Mouse (Mus musculus): ENCODE results near the gene Glrx2. TPM values are rescaled to one million over a fixed set of nuclear protein-coding genes. Genes with fewer than 3 reads are reported as not detected.
A peak's percentile ranks its signal among the peaks of the same experiment; 100 is the strongest.
"Not testable (repeated sequence)": the region's sequence is repeated elsewhere in the genome, so short reads cannot be mapped to it uniquely, and the experiment has no call there.

Glrx2 gene
- polyA plus RNA-seq (2014; fragmentation: Nextera tagmentation; extraction: Ambion mirVana): 119 and 131 TPM in 2 replicates

GRCm38 (mm10) chr1:143716038-143716437 lies at the start of gene Glrx2:
Glrx2 (plus strand) TSS chr1:143716338.
- H3K4me3 ChIP-seq (ENCODE audit: low read depth, low read length); DNase-seq (ENCODE audit: low spot score); H3K36me3 ChIP-seq (ENCODE audit: control insufficient read depth, insufficient read depth, low read length); H3K9me3 ChIP-seq (replicated peaks; ENCODE audit: control insufficient read depth, low read length); H3K9ac ChIP-seq (ENCODE audit: low read length); H3K27me3 ChIP-seq (replicated peaks; ENCODE audit: control insufficient read depth, insufficient read depth, low read length); ATAC-seq; H3K4me2 ChIP-seq (ENCODE audit: low read length); H3K27ac ChIP-seq (ENCODE audit: low read depth, low read length); H3K4me1 ChIP-seq (ENCODE audit: control insufficient read depth, insufficient read depth, low read length): not testable (repeated sequence)
- WGBS: no CpG with 5 or more reads among the region's 2 CpGs

GRCm38 (mm10) chr1:143675734-143676361 lies 40.3 kb upstream of the Glrx2 start:
- Histone ChIP-seq H3K27me3 (replicated peaks; ENCODE audit: control insufficient read depth, insufficient read depth, low read length) (no peaks in the 10 kb centered on the region), H3K4me3 (ENCODE audit: low read depth, low read length) (no peak overlapping the region), H3K9ac (ENCODE audit: low read length) (no peak overlapping the region), H3K4me1 (ENCODE audit: control insufficient read depth, insufficient read depth, low read length) (no peaks in the 10 kb centered on the region), H3K4me2 (ENCODE audit: low read length) (no peak overlapping the region), H3K27ac (ENCODE audit: low read depth, low read length) (no peak overlapping the region), H3K36me3 (ENCODE audit: control insufficient read depth, insufficient read depth, low read length) (peaks cover 32% of the 10 kb centered on the region), H3K9me3 (replicated peaks; ENCODE audit: control insufficient read depth, low read length) (no peaks in the 10 kb centered on the region)
- ATAC-seq (peak; percentile 52; the same call in 1 of the 2 replicates), DNase-seq (ENCODE audit: low spot score) (peak; percentile 61)
- 88% methylated on average over 4 of the region's 4 CpGs for WGBS

- no peak for DNase-seq (ENCODE audit: low spot score)
- Histone ChIP-seq H3K27ac (ENCODE audit: low read depth, low read length) (no peak overlapping the region), H3K9me3 (replicated peaks; ENCODE audit: control insufficient read depth, low read length) (no peaks in the 10 kb centered on the region), H3K9ac (ENCODE audit: low read length) (no peak overlapping the region), H3K27me3 (replicated peaks; ENCODE audit: control insufficient read depth, insufficient read depth, low read length) (no peaks in the 10 kb centered on the region), H3K36me3 (ENCODE audit: control insufficient read depth, insufficient read depth, low read length) (peaks cover 38% of the 10 kb centered on the region), H3K4me3 (ENCODE audit: low read depth, low read length) (no peak overlapping the region), H3K4me2 (ENCODE audit: low read length) (no peak overlapping the region), H3K4me1 (ENCODE audit: control insufficient read depth, insufficient read depth, low read length) (no peaks in the 10 kb centered on the region)
- ATAC-seq: no peak
- 95% methylated on average over 5 of the region's 5 CpGs for WGBS
Measured at GRCm38 (mm10) chr1:143681108-143681507, 35.0 kb upstream of the Glrx2 start.

GRCm38 (mm10) chr1:143684849-143685248 lies 31.3 kb upstream of the Glrx2 start:
- no peaks in the 10 kb centered on the region for H3K27me3 ChIP-seq (replicated peaks; ENCODE audit: control insufficient read depth, insufficient read depth, low read length)
- 83% methylated on average over 3 of the region's 3 CpGs for WGBS
- peaks cover 45% of the 10 kb centered on the region for H3K36me3 ChIP-seq (ENCODE audit: control insufficient read depth, insufficient read depth, low read length)
- H3K9ac ChIP-seq (ENCODE audit: low read length): no peak overlapping the region
- no peak overlapping the region for H3K4me2 ChIP-seq (ENCODE audit: low read length)
- no peak for DNase-seq (ENCODE audit: low spot score)
- no peaks in the 10 kb centered on the region for H3K4me1 ChIP-seq (ENCODE audit: control insufficient read depth, insufficient read depth, low read length)
- no peak for ATAC-seq
- no peak overlapping the region for H3K4me3 ChIP-seq (ENCODE audit: low read depth, low read length)
- H3K27ac ChIP-seq (ENCODE audit: low read depth, low read length): no peak overlapping the region
- H3K9me3 ChIP-seq (replicated peaks; ENCODE audit: control insufficient read depth, low read length): no peaks in the 10 kb centered on the region

GRCm38 (mm10) chr1:143701736-143702135 lies 14.4 kb upstream of the Glrx2 start:
- no peaks in the 10 kb centered on the region for H3K27me3 ChIP-seq (replicated peaks; ENCODE audit: control insufficient read depth, insufficient read depth, low read length)

GRCm38 (mm10) chr1:143702141-143702740 lies 13.9 kb upstream of the Glrx2 start:
- 0 out of 2 replicates have a peak, but pooled peaks cover 5% of the 10 kb centered on the region for H3K36me3 ChIP-seq (ENCODE audit: control insufficient read depth, insufficient read depth, low read length)
- no peaks in the 10 kb centered on the region for H3K9me3 ChIP-seq (replicated peaks; ENCODE audit: control insufficient read depth, low read length)
- H3K27me3 ChIP-seq (replicated peaks; ENCODE audit: control insufficient read depth, insufficient read depth, low read length): no peaks in the 10 kb centered on the region
- peak overlapping the region; percentile 74 for H3K4me2 ChIP-seq (ENCODE audit: low read length)
- DNase-seq (ENCODE audit: low spot score) (no peak), ATAC-seq (peak; percentile 72)
- H3K27ac ChIP-seq (ENCODE audit: low read depth, low read length): peak overlapping the region; percentile 91
- under 1% methylated on average over 44 of the region's 48 CpGs for WGBS
- H3K9ac ChIP-seq (ENCODE audit: low read length): peak overlapping the region; percentile 89
- H3K4me3 ChIP-seq (ENCODE audit: low read depth, low read length): peak overlapping the region; percentile 86
- peaks cover 12% of the 10 kb centered on the region for H3K4me1 ChIP-seq (ENCODE audit: control insufficient read depth, insufficient read depth, low read length)

More at GRCm38 (mm10) chr1:143701736-143702135, 14.4 kb upstream of the Glrx2 start:
- Histone ChIP-seq H3K4me3 (ENCODE audit: low read depth, low read length) (peak overlapping the region; percentile 86), H3K9ac (ENCODE audit: low read length) (peak overlapping the region; percentile 89), H3K4me1 (ENCODE audit: control insufficient read depth, insufficient read depth, low read length) (peaks cover 12% of the 10 kb centered on the region), H3K9me3 (replicated peaks; ENCODE audit: control insufficient read depth, low read length) (no peaks in the 10 kb centered on the region), H3K27ac (ENCODE audit: low read depth, low read length) (0 out of 2 replicates have a peak overlapping the region, but pooled peaks have one; percentile 91), H3K4me2 (ENCODE audit: low read length) (peak overlapping the region; percentile 74), H3K36me3 (ENCODE audit: control insufficient read depth, insufficient read depth, low read length) (peaks cover 9% of the 10 kb centered on the region; the same call in 1 of the 2 replicates)
- DNase-seq (ENCODE audit: low spot score) (no peak), ATAC-seq (no peak)
- under 1% methylated on average over 13 of the region's 13 CpGs for WGBS

- Histone ChIP-seq H3K4me2 (ENCODE audit: low read length) (peak within 1 kb of the TSS; percentile 74), H3K27ac (ENCODE audit: low read depth, low read length) (peak within 1 kb of the TSS; percentile 91), H3K9me3 (replicated peaks; ENCODE audit: control insufficient read depth, low read length) (no peaks in the 10 kb centered on the region), H3K4me3 (ENCODE audit: low read depth, low read length) (peak within 1 kb of the TSS; percentile 86), H3K27me3 (replicated peaks; ENCODE audit: control insufficient read depth, insufficient read depth, low read length) (no peaks in the 10 kb centered on the region), H3K36me3 (ENCODE audit: control insufficient read depth, insufficient read depth, low read length) (0 out of 2 replicates have a peak, but pooled peaks cover 2% of the 10 kb centered on the region), H3K9ac (ENCODE audit: low read length) (peak within 1 kb of the TSS; percentile 89), H3K4me1 (ENCODE audit: control insufficient read depth, insufficient read depth, low read length) (peaks cover 12% of the 10 kb centered on the region)
- DNase-seq (ENCODE audit: low spot score) (peak; percentile 92), ATAC-seq (peak; percentile 99)
- WGBS: 0% methylated on average over 53 of the region's 74 CpGs
Measured at GRCm38 (mm10) chr1:143702741-143703262, 13.3 kb upstream of the Glrx2 start, which contains the start of gene Cdc73. Cdc73 (minus strand) TSS chr1:143702893.

GRCm38 (mm10) chr1:143707006-143707405 lies 9.1 kb upstream of the Glrx2 start:
- H3K4me2 ChIP-seq (ENCODE audit: low read length): no peak overlapping the region
- H3K36me3 ChIP-seq (ENCODE audit: control insufficient read depth, insufficient read depth, low read length): no peaks in the 10 kb centered on the region
- ATAC-seq: no peak
- 26% methylated on average over 4 of the region's 4 CpGs for WGBS
- DNase-seq (ENCODE audit: low spot score): peak; percentile 46
- H3K27me3 ChIP-seq (replicated peaks; ENCODE audit: control insufficient read depth, insufficient read depth, low read length): no peaks in the 10 kb centered on the region
- H3K4me3 ChIP-seq (ENCODE audit: low read depth, low read length): no peak overlapping the region
- peak overlapping the region; percentile 2; the same call in 1 of the 2 replicates for H3K9ac ChIP-seq (ENCODE audit: low read length)
- no peak overlapping the region for H3K27ac ChIP-seq (ENCODE audit: low read depth, low read length)
- H3K4me1 ChIP-seq (ENCODE audit: control insufficient read depth, insufficient read depth, low read length): no peaks in the 10 kb centered on the region
- no peaks in the 10 kb centered on the region for H3K9me3 ChIP-seq (replicated peaks; ENCODE audit: control insufficient read depth, low read length)

- Histone ChIP-seq H3K36me3 (ENCODE audit: control insufficient read depth, insufficient read depth, low read length) (no peaks in the 10 kb centered on the region), H3K9me3 (replicated peaks; ENCODE audit: control insufficient read depth, low read length) (no peaks in the 10 kb centered on the region), H3K4me1 (ENCODE audit: control insufficient read depth, insufficient read depth, low read length) (no peaks in the 10 kb centered on the region), H3K27me3 (replicated peaks; ENCODE audit: control insufficient read depth, insufficient read depth, low read length) (no peaks in the 10 kb centered on the region), H3K27ac (ENCODE audit: low read depth, low read length) (no peak overlapping the region), H3K9ac (ENCODE audit: low read length) (no peak overlapping the region), H3K4me2 (ENCODE audit: low read length) (no peak overlapping the region), H3K4me3 (ENCODE audit: low read depth, low read length) (no peak overlapping the region)
- no peak for DNase-seq (ENCODE audit: low spot score)
- 85% methylated on average over 6 of the region's 6 CpGs for WGBS
- no peak for ATAC-seq
Measured at GRCm38 (mm10) chr1:143708361-143708760, 7.8 kb upstream of the Glrx2 start.
